Mouse (Mus musculus) neural tube, embryonic 12.5 days (tissue): ENCODE measurements at regions not wholly inside any gene's neighbourhood (a gene's known extent, or its start where the extent isn't known, plus 50 kb on each side); places are given as distances from the start of the nearest gene placed in this dataset. TPM values are rescaled to one million over a fixed set of nuclear protein-coding genes. Genes with fewer than 3 reads are reported as not detected.

Source experiments
- ATAC-seq: fragments of 200-750 bp; cut with Nextera tagmentation; 2 replicates; pipeline ENCODE4 v1.8.0; 2017; ENCODE audit warnings: low read depth, mild to moderate bottlenecking, moderate TSS enrichment, moderate library complexity; ENCODE audit not compliant: low FRiP score
- H3K27ac ChIP-seq: fragments of 300-500 bp; sonication (generic); 2 replicates; pipeline ENCODE4 v1.5.1; 2016
- H3K27me3 ChIP-seq: fragments of 300-500 bp; sonication (generic); replicated peaks from 2 replicates; pipeline ENCODE4 v1.6.1; 2016; ENCODE audit warnings: mild to moderate bottlenecking
- H3K36me3 ChIP-seq: fragments of 300-500 bp; sonication (generic); 2 replicates; pipeline ENCODE4 v1.6.1; 2016; ENCODE audit warnings: mild to moderate bottlenecking
- H3K4me1 ChIP-seq: fragments of 300-500 bp; sonication (generic); 2 replicates; pipeline ENCODE4 v1.6.1; 2016
- H3K4me2 ChIP-seq: fragments of 300-500 bp; sonication (generic); replicated peaks from 2 replicates; pipeline ENCODE4 v1.6.1; 2016; ENCODE audit warnings: mild to moderate bottlenecking
- H3K4me3 ChIP-seq: fragments of 300-500 bp; sonication (generic); 2 replicates; pipeline ENCODE4 v1.5.1; 2016
- H3K9ac ChIP-seq: fragments of 300-500 bp; sonication (generic); 2 replicates; pipeline ENCODE4 v1.6.1; 2016; ENCODE audit warnings: mild to moderate bottlenecking
- H3K9me3 ChIP-seq: fragments of 300-500 bp; sonication (generic); 2 replicates; pipeline ENCODE4 v1.6.1; 2016; ENCODE audit warnings: mild to moderate bottlenecking
- WGBS: fragments of 180-500 bp; shearing (Covaris S2); methylation state at CpG from one replicate; pipeline ENCODE4 v1.1.7; 2016; 5-methylcytosine and 5-hydroxymethylcytosine counted together
- microRNA-seq: library from miRNA; unstranded; fragments of <30 nt; microRNA quantifications from one replicate; pipeline ENCODE4, GENCODE M21; 2017

DNA sequence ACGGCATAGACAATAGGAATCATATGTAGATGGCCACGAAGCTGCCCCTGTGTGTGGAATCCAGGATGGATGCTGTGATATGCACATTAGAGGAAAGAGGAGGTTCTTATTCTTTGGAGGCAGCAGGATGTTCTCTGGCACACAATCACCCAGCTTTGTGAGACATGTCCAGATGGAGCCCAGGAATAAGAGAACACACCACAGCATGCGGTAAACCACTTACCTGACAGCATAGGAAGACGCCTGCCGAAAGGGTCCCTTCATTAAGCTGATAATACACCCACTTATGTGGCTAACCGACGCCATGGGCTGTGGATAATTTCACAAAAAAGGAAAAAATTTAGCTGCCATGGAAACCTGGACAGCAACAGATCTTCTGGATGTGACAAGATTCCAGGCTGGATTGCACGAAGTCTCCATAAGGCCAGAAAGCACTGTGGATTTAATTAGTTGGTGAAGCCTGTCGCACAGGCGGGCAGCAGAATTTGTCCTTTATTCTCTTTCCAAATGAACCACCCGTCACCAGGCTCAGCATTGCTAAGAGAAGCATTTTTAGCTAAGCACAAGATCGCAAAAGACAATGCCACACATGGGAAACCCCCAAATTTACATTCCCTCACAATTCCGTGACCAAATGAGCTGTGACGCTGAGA lies 61.5 kb upstream of the Nrp1 start:
- no peak overlapping the region for H3K4me2 ChIP-seq
- no peaks in the 10 kb centered on the region for H3K36me3 ChIP-seq
- H3K4me3 ChIP-seq, result no peak overlapping the region
- H3K4me1 ChIP-seq, result no peaks in the 10 kb centered on the region
- no peaks in the 10 kb centered on the region for H3K9me3 ChIP-seq
- no peak overlapping the region for H3K9ac ChIP-seq
- no peak for ATAC-seq
- WGBS, result 73% methylated on average over 14 of the region's 14 CpGs
- H3K27ac ChIP-seq, result no peak overlapping the region
- no peaks in the 10 kb centered on the region for H3K27me3 ChIP-seq

GRCm38 (mm10) chr8:128302322-128302721 lies 56.1 kb upstream of the Nrp1 start:
- no peak for ATAC-seq
- WGBS, result 86% methylated on average over 2 of the region's 2 CpGs

More at GRCm38 (mm10) chr8:128302322-128302721, 56.1 kb upstream of the Nrp1 start:
- Histone ChIP-seq H3K9me3 (no peaks in the 10 kb centered on the region), H3K4me3 (no peak overlapping the region), H3K27ac (no peak overlapping the region), H3K4me2 (no peak overlapping the region), H3K36me3 (no peaks in the 10 kb centered on the region), H3K27me3 (no peaks in the 10 kb centered on the region), H3K4me1 (no peaks in the 10 kb centered on the region), H3K9ac (no peak overlapping the region)

Small RNA genes lying in the stretch of these regions (microRNA-seq; reads per million reads assigned to microRNA genes)
- gene Mir21c, result not detected
